Mouse (Mus musculus) G1E (cell line): ENCODE measurements around the gene Iqce. TPM values are rescaled to one million over a fixed set of nuclear protein-coding genes. Genes with fewer than 3 reads are reported as not detected.

Experiments
- ATAC-seq: 2 replicates; pipeline ENCODE4 v1.8.0; 2016; ENCODE audit warnings: mild to moderate bottlenecking; ENCODE audit not compliant: insufficient number of reproducible peaks, poor library complexity, low FRiP score, severe bottlenecking; ENCODE audit errors: extremely low read depth
- DNase-seq: peaks from one replicate; pipeline ENCODE4 v3.0.0; 2012; ENCODE audit warnings: low spot score
- H3K27me3 ChIP-seq: 2 replicates; pipeline ENCODE4 v1.6.1; 2012; ENCODE audit warnings: mild to moderate bottlenecking, low read length, inconsistent platforms; ENCODE audit not compliant: insufficient read depth
- H3K36me3 ChIP-seq: replicated peaks from 2 replicates; pipeline ENCODE3; 2012; ENCODE audit warnings: mild to moderate bottlenecking, inconsistent platforms
- H3K4me1 ChIP-seq: 2 replicates; pipeline ENCODE4 v1.6.1; 2012; ENCODE audit warnings: low read depth, low read length, inconsistent platforms, mixed read lengths; ENCODE audit not compliant: insufficient read depth
- H3K4me3 ChIP-seq: 2 replicates; pipeline ENCODE4 v1.5.1; 2012; ENCODE audit warnings: low read depth, mild to moderate bottlenecking, inconsistent platforms, low read length, moderate library complexity, mixed read lengths
- H3K9me3 ChIP-seq: replicated peaks from 2 replicates; pipeline ENCODE4 v1.6.1; 2012; ENCODE audit warnings: inconsistent platforms
- CTCF ChIP-seq: IDR thresholded peaks from 2 replicates; pipeline ENCODE4 v1.5.1; 2012; ENCODE audit warnings: low read depth, low read length, inconsistent platforms, mixed read lengths
- GATA1 ChIP-seq: IDR thresholded peaks from 2 replicates; pipeline ENCODE4 v1.6.1; 2012; ENCODE audit warnings: borderline replicate concordance, low read length, inconsistent platforms, mixed read lengths
- GATA2 ChIP-seq: IDR thresholded peaks from 2 replicates; pipeline ENCODE4 v1.6.1; 2012; ENCODE audit warnings: low read depth, low read length, inconsistent platforms, borderline replicate concordance
- POLR2AphosphoS5 ChIP-seq: IDR thresholded peaks from 2 replicates; pipeline ENCODE4 v1.6.1; 2012; ENCODE audit warnings: low read depth, low read length, inconsistent platforms; ENCODE audit not compliant: insufficient replicate concordance
- TAL1 ChIP-seq: conservative IDR thresholded peaks from 2 replicates; pipeline ENCODE4 v1.6.1; 2012; ENCODE audit warnings: low read depth, low read length, inconsistent platforms, mixed read lengths
- polyA plus RNA-seq: library from polyadenylated mRNA; stranded (reverse); fragments of >175 nt; gene quantifications from 2 replicates; pipeline ENCODE4 v1.2.3, GENCODE M21; 2012
- total RNA-seq, 2 experiments: library from RNA; stranded (forward) in 1 of 2; stranded (reverse) in 1 of 2; fragments of 200-1000 nt in 1 of 2; fragments of >200 nt in 1 of 2; fragmentation: Nextera tagmentation in 1 of 2; gene quantifications; 2 replicates each; pipeline ENCODE4 v1.2.3; 2014 to 2017

The Iqce gene
- total and polyA plus RNA-seq, 3 experiments = 3.0 to 8.2 (median 6.3) TPM

- Histone ChIP-seq H3K27me3 (peaks cover 22% of the 10 kb centered on the region), H3K4me3 (no peak overlapping the region), H3K4me1 (peaks cover 9% of the 10 kb centered on the region), H3K9me3 (no peaks in the 10 kb centered on the region), H3K36me3 (no peaks in the 10 kb centered on the region)
- no peak for DNase-seq
- no peak for ATAC-seq
- TF ChIP-seq GATA2 = no peak
- TF ChIP-seq GATA1 = no peak
- no peak; the same call in 1 of the 2 replicates for TF ChIP-seq POLR2AphosphoS5
- TF ChIP-seq TAL1 = no peak
- no peak for TF ChIP-seq CTCF
These were observed 25.0 kb upstream of the Iqce start for GRCm38 (mm10) chr5:140726946-140727740.

DNA sequence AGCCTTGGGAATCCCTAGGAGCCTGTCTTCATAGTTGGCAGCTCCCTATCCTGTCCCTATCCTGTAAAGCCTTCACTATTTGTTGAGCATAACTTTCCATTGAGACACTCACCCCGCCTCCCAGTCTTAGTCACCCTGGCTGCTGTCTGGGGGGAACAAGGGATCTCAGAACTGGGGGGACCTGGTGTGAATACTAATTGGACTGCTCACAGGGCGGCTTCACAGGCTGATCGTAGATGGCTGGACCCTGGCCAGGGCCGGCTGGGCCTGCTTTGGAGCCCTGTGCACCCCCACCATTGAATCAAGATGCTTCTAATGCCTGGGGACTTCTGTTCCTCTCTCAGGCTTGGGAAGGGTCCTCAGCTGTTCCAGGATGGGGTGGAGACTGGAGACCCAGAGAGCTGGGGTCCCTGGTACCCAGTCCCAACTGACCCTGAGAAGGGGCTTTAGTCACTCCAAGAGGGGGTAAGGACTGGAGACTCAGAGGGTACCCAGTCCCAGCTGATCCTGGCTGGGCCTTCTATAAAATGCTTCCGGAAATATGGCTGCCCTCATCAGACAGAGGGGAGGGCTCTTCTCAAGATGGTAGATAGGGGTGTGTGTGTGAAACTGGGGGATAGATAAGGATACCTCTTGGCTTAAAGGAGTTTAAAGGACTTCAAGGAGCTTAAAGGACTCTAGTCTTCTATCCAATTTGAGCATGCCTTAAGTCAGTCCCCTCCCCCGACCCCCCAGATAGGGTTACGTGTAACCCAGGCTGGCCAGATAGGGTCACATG, 24.1 kb upstream of the Iqce start:
- TF ChIP-seq TAL1 (no peak), CTCF (no peak), GATA2 (no peak), POLR2AphosphoS5 (no peak), GATA1 (no peak)
- Histone ChIP-seq H3K36me3 (no peaks in the 10 kb centered on the region), H3K27me3 (peaks cover 22% of the 10 kb centered on the region), H3K4me1 (peaks cover 6% of the 10 kb centered on the region), H3K9me3 (no peaks in the 10 kb centered on the region), H3K4me3 (no peak overlapping the region)
- ATAC-seq = no peak
- DNase-seq = no peak

- Histone ChIP-seq H3K27me3 (peaks cover 22% of the 10 kb centered on the region), H3K9me3 (no peaks in the 10 kb centered on the region), H3K4me3 (no peak within 1 kb of the TSS; the same call in 1 of the 2 replicates), H3K4me1 (no peaks in the 10 kb centered on the region), H3K36me3 (peaks cover 11% of the 10 kb centered on the region)
- ATAC-seq (no peak), DNase-seq (no peak)
- TF ChIP-seq GATA1 (no peak), GATA2 (no peak), TAL1 (no peak), CTCF (no peak), POLR2AphosphoS5 (no peak)
These were observed 21.6 kb upstream of the Iqce start, which contains the start of gene Amz1 for GRCm38 (mm10) chr5:140723822-140724221. Amz1 (plus strand) TSS chr5:140724127.

DNA sequence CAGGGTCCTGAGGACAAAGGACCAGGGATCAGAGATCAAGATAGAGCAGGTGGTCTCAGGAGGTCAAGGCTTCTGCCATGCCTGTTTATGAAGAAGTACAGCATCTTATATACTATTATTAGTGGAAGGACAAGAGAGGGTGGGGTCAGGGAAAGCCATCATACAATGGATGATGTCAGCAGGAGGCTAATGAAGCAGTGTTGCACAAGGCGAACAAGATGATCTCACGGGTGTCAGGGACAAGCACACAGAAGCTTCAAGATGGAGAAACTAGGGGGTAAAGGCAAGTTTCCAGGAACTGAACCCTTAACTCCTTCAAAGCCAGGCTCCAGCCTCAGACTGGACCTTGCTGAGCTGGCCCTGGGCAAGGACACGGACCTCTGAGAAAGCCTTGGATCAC, 19.9 kb upstream of the Iqce start:
- no peaks in the 10 kb centered on the region for H3K9me3 ChIP-seq
- H3K27me3 ChIP-seq = peaks cover 16% of the 10 kb centered on the region
- H3K4me1 ChIP-seq = no peaks in the 10 kb centered on the region
- no peak for ATAC-seq
- TF ChIP-seq POLR2AphosphoS5 = no peak
- TF ChIP-seq TAL1 = no peak
- TF ChIP-seq GATA1 = no peak
- TF ChIP-seq GATA2 = no peak
- no peak for TF ChIP-seq CTCF
- no peak for DNase-seq
- no peak overlapping the region for H3K4me3 ChIP-seq
- H3K36me3 ChIP-seq = peaks cover 28% of the 10 kb centered on the region

- no peak for DNase-seq
- Histone ChIP-seq H3K36me3 (peaks cover 42% of the 10 kb centered on the region), H3K4me1 (no peaks in the 10 kb centered on the region), H3K4me3 (no peak overlapping the region), H3K9me3 (no peaks in the 10 kb centered on the region), H3K27me3 (peaks cover 11% of the 10 kb centered on the region)
- ATAC-seq = no peak
- TF ChIP-seq GATA2 (no peak), GATA1 (no peak)
These were observed 18.6 kb upstream of the Iqce start for GRCm38 (mm10) chr5:140720773-140721172.

GRCm38 (mm10) chr5:140711040-140711439, 8.9 kb upstream of the Iqce start:
- no peak for ATAC-seq
- Histone ChIP-seq H3K4me3 (no peak overlapping the region), H3K9me3 (no peaks in the 10 kb centered on the region), H3K27me3 (no peaks in the 10 kb centered on the region; the same call in 1 of the 2 replicates), H3K36me3 (peaks cover 89% of the 10 kb centered on the region), H3K4me1 (peaks cover 5% of the 10 kb centered on the region)
- no peak for DNase-seq
- TF ChIP-seq TAL1 (no peak), GATA2 (no peak), CTCF (no peak), GATA1 (no peak), POLR2AphosphoS5 (no peak)
